In genomic region chr2:5613651-5614307, GRCm38 (mm10) we compare ENCODE assay signal across 9 mouse cellular contexts.
DNase-seq lines count a peak whose midpoint lies in the region; ATAC-seq and TF ChIP-seq lines count a peak whose summit lies in the region.
"Had no signal": no experiment of that assay in that cellular context is flagged by ENCODE, and none has a peak within 500 bp of the region (broad histone marks: within the 10 kb centered on the region; RNA-seq: fewer than 3 reads in every experiment).

No protein-coding gene starts in this region.

- intact Hi-C loops in gastrocnemius, postnatal 14 days (cut with DNase I; ENCODE audit: low total_unique reads), result no loop called here

- 34% methylated on average over 12 of the region's 12 CpGs for WGBS in embryonic facial prominence, embryonic 10.5 days
- 35% methylated on average over 12 of the region's 12 CpGs for WGBS in heart, postnatal 0 days
- WGBS in limb, embryonic 13.5 days, result 43% methylated on average over 12 of the region's 12 CpGs

- H3K4me3 ChIP-seq in embryonic facial prominence, embryonic 10.5 days, result no peak overlapping the region
- H3K4me3 ChIP-seq in heart, postnatal 0 days (ENCODE audit: low read depth, low read length), result no peak overlapping the region
- H3K4me3 ChIP-seq in limb, embryonic 13.5 days, result no peak overlapping the region

- TF ChIP-seq CTCF in heart, postnatal 0 days (IDR thresholded peaks at IDR 0.05; ENCODE audit: low read depth), result no peak

- no peaks in the 10 kb centered on the region for H3K36me3 ChIP-seq in embryonic facial prominence, embryonic 10.5 days (replicated peaks)
- H3K36me3 ChIP-seq in heart, postnatal 0 days (replicated peaks; ENCODE audit: control insufficient read depth, insufficient read depth, low read length), result no peaks in the 10 kb centered on the region
- H3K36me3 ChIP-seq in limb, embryonic 13.5 days, result no peaks in the 10 kb centered on the region

- peak; percentile 75 for ATAC-seq in heart, postnatal 0 days (ENCODE audit: insufficient read depth, low read depth)
- peak; percentile 89 for ATAC-seq in limb, embryonic 13.5 days (ENCODE audit: low FRiP score, low read depth)

- peaks cover 31% of the 10 kb centered on the region for H3K4me1 ChIP-seq in embryonic facial prominence, embryonic 10.5 days
- peaks cover 28% of the 10 kb centered on the region for H3K4me1 ChIP-seq in heart, postnatal 0 days (ENCODE audit: control insufficient read depth, insufficient read depth)
- H3K4me1 ChIP-seq in limb, embryonic 13.5 days, result peaks cover 43% of the 10 kb centered on the region

- H3K9me3 ChIP-seq in embryonic facial prominence, embryonic 10.5 days, result no peaks in the 10 kb centered on the region
- H3K9me3 ChIP-seq in heart, postnatal 0 days (replicated peaks; ENCODE audit: control insufficient read depth, low read length), result no peaks in the 10 kb centered on the region
- no peaks in the 10 kb centered on the region for H3K9me3 ChIP-seq in limb, embryonic 13.5 days

- no peak overlapping the region; the same call in 1 of the 2 replicates for H3K4me2 ChIP-seq in heart, postnatal 0 days (ENCODE audit: low read depth, low read length)
- H3K4me2 ChIP-seq in limb, embryonic 13.5 days (replicated peaks), result peak overlapping the region; percentile 31; the same call in 1 of the 2 replicates

- peak overlapping the region; percentile 72 for H3K27ac ChIP-seq in embryonic facial prominence, embryonic 10.5 days (replicated peaks)
- peak overlapping the region; percentile 70 for H3K27ac ChIP-seq in heart, postnatal 0 days (ENCODE audit: low read depth)
- peak overlapping the region; percentile 79 for H3K27ac ChIP-seq in limb, embryonic 13.5 days

- peak; percentile 12 for DNase-seq in gastrocnemius, postnatal 14 days
- no peak for DNase-seq in gastrocnemius, adult 18-20 months (ENCODE audit: low spot score)
- peak; percentile 31 for DNase-seq in embryonic facial prominence, embryonic 10.5 days (ENCODE audit: low spot score)
- DNase-seq in heart, postnatal 0 days (ENCODE audit: low spot score), result peak; percentile 45
- DNase-seq in naive thymus-derived CD4-positive, alpha-beta T cell, adult 2 months (ENCODE audit: low read depth), result peak; percentile 62
- no peak for DNase-seq in adrenal gland, postnatal 4 days (ENCODE audit: low spot score in 2 of 2)
- DNase-seq in cerebellum, adult 9-11 months, result no peak

- TF ChIP-seq EP300 in heart, postnatal 0 days (IDR thresholded peaks at IDR 0.05; ENCODE audit: low read depth), result no peak

- H3K9ac ChIP-seq in heart, postnatal 0 days (replicated peaks; ENCODE audit: low read depth, low read length), result no peak overlapping the region
- H3K9ac ChIP-seq in limb, embryonic 13.5 days, result no peak overlapping the region; the same call in 1 of the 2 replicates
- H3K9ac ChIP-seq: liver, embryonic 14.5 days had no signal

- no peaks in the 10 kb centered on the region for H3K27me3 ChIP-seq in embryonic facial prominence, embryonic 10.5 days (replicated peaks; ENCODE audit: low read depth, poor library complexity, severe bottlenecking)
- no peaks in the 10 kb centered on the region for H3K27me3 ChIP-seq in heart, postnatal 0 days (ENCODE audit: control insufficient read depth, insufficient read depth, low read length)
- H3K27me3 ChIP-seq in limb, embryonic 13.5 days, result no peaks in the 10 kb centered on the region

Comparison
In these comparisons a context has a peak if more than half of its experiments do, and no peak if none do; other contexts are left out.
1. DNase-seq: peak in gastrocnemius, postnatal 14 days (single experiment), embryonic facial prominence, embryonic 10.5 days (single experiment), heart, postnatal 0 days (single experiment) and naive thymus-derived CD4-positive, alpha-beta T cell, adult 2 months (single experiment); none in gastrocnemius, adult 18-20 months (single experiment), adrenal gland, postnatal 4 days (0 of 2) and cerebellum, adult 9-11 months (single experiment).
2. Peak in every context shown above with its lines, with median percentiles within 50 percentile points of each other: H3K27ac ChIP-seq.